Mouse (Mus musculus): ENCODE data around the gene Pard3b. TPM values are rescaled to one million over a fixed set of nuclear protein-coding genes. Genes with fewer than 3 reads are reported as not detected.

Pard3b gene
- total RNA-seq, 2 experiments from 2014 or later, result 3.4 to 3.6 TPM

- intact Hi-C loops (cut with DNase I), result no loop called here
- no peak for DNase-seq (ENCODE audit: low spot score in 2 of 2)
Measured at GRCm38 (mm10) chr1:62328808-62329207, 690.2 kb downstream of the Pard3b start.

- intact Hi-C loops (cut with DNase I), result no loop called here
- DNase-seq (ENCODE audit: low spot score in 2 of 2), result no peak
Measured at GRCm38 (mm10) chr1:62333016-62333415, 694.4 kb downstream of the Pard3b start.

GRCm38 (mm10) chr1:62334196-62334595 lies 695.6 kb downstream of the Pard3b start:
- no peak for DNase-seq (ENCODE audit: low spot score in 2 of 2)
- intact Hi-C loops (cut with DNase I), result no loop called here

DNA sequence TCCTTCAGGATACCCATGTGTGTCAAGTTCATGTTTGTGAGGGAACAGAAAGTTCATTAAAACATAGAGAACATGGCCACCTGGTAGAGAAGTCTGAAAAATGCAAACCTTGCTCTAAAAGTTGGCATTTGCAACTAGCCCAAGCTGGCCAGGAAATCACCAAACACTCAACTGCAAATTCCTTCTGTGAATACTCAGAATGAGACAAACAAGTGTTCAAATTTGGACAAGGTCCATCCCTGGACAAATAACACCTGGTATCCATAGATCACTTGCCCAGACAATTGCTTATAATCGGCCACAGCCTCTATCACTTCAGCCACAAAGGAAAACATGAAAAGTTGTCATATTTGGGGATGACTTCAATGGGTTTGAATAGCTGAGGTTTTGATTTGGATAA lies 701.6 kb downstream of the Pard3b start:
- no peak for DNase-seq (ENCODE audit: low spot score in 2 of 2)
- intact Hi-C loops (cut with DNase I), result no loop called here

GRCm38 (mm10) chr1:62344286-62344685 lies 705.7 kb downstream of the Pard3b start:
- intact Hi-C loops (cut with DNase I), result no loop called here
- no peak for DNase-seq (ENCODE audit: low spot score in 2 of 2)

DNA sequence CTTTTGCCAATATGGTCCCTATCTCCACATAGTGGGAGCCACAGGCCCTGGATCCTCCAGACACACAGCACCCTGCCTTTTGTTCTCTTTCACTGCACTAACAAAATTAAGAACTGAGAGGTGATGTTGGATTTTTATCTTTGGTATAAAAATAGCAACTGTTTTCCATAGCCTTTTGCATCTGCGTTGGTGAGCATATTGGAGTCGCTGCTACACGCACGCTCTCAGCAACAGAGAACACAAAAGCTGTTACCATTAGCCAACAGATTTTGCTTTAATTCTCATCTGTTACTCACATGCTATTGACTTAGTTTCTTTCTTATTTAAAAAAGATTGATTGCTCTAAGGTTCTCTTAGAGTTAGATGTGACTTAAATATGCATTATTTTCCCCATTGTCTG lies 709.7 kb downstream of the Pard3b start:
- intact Hi-C loops (cut with DNase I), result no loop called here
- DNase-seq (ENCODE audit: low spot score in 2 of 2), result peak in 1 of 2 experiments; percentile 3

DNA sequence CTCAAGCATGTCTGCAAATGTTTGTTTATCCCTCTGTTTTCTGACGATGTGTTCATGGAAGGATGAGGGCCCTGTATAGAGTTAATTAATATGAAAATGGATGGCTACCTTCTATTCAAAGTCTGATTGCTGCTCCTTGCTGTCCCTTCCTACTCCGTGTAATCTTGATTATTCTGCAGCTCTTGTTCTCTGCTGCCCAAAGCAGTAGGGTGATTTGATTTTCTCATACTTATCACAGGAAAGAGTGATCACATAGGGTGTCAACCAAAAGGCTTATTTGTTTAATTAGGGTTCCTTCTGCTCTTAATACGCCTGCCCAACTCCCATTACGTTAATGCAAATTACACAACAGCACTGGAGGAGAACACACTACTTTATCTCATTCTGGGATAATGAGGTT lies 716.9 kb downstream of the Pard3b start:
- intact Hi-C loops (cut with DNase I), result no loop called here
- no peak for DNase-seq (ENCODE audit: low spot score in 2 of 2)

GRCm38 (mm10) chr1:62374427-62375050 lies 735.9 kb downstream of the Pard3b start:
- intact Hi-C loops (cut with DNase I), result no loop called here
- DNase-seq (ENCODE audit: low spot score in 2 of 2), result no peak

DNA sequence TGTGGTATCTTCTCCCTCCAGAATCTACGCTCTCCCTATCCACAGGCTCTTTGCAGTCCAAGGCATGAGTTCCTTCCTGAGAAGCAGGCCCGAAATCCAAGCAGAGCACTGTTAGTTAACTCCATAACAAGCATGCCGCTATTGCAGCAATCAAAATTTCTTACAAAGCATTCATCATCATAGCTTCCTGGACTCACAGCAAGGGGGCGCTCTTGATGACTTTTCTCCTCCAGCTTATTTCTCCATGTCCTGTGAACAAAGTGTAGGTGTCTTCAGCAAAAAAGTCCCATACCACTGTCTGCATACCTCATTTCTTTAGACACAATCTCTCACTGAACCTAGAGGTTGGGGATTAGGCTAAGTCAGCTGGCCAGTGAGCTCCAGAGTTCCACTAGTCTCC lies 739.7 kb downstream of the Pard3b start:
- intact Hi-C loops (cut with DNase I), result no loop called here

DNA sequence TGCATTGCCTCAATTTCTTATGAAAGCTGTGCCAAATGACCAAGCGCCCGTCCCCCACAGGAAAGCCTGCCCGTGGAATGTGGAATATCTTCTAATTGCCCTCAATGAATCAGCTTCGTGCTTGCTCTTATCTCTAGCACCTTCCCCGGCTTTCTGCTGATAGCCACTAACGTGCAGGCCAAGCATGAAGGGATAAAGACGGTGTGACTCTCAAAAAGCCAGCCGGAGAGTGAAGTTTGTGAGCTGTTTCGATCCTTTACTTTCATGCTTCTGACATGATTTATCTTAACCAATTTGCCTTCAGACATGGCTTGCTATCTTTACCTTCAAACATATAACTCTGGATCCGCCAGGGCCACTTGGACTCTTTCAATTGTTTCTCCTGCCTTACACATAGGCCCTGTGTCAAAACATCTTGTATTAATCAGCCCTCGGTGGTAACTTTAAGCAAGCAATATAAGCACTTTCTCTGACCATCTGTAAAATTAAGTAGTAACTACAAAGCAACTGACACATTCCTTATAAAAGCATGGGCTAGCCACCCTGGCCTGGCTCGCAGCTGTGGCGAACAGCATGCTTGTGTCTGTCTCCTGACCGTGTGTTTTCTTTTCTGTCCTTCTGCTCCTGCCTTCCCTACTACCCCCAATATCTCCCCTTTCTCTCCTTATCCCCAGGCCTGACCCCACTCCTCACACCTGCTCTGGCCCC lies 744.3 kb downstream of the Pard3b start:
- no peak for DNase-seq (ENCODE audit: low spot score in 2 of 2)
- intact Hi-C loops (cut with DNase I), result no loop called here

More for the DNA sequence above, 739.7 kb downstream of the Pard3b start:
- no peak for DNase-seq (ENCODE audit: low spot score in 2 of 2)

DNA sequence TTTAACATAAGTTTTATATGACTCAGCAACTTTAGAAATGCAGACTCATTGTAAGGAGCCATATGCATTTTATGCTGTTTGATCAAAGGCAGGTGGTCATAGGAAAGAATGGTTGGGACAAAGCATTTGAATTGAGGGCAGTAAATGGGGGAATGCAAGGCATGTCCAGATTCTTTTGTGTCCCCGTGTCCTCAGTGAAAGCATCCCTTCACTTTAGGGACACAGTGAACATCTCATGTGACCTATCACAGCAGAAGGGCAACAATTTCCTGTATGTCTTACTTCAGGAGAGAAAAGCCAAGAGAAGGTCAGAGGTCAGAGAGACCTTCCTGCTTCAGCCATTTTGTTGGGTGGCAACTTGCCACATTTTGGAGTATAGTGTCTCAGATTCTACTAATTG lies 745.6 kb downstream of the Pard3b start:
- DNase-seq (ENCODE audit: low spot score in 2 of 2), result no peak
- intact Hi-C loops (cut with DNase I), result no loop called here

DNA sequence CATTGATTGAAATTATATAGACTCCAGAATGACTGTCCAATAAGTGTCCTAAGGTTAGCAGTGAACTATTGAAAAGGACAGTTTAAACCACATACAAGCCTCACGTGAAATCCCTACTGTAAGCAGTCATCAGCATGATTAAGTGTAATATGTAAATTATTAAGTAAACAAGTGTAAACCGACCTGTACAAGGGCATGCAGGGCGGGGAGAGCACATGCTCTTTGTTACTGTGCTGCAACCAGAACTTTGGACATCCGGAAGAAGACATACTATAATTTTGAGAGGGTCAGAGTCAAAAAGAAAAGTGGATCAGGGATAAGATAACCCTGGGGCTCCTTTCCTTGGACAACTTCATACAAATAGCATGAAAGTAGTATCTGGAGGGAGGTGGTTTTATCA lies 749.4 kb downstream of the Pard3b start:
- intact Hi-C loops (cut with DNase I), result no loop called here
- DNase-seq (ENCODE audit: low spot score in 2 of 2), result no peak

GRCm38 (mm10) chr1:62392863-62393262 lies 754.2 kb downstream of the Pard3b start:
- DNase-seq (ENCODE audit: low spot score in 2 of 2), result no peak

DNA sequence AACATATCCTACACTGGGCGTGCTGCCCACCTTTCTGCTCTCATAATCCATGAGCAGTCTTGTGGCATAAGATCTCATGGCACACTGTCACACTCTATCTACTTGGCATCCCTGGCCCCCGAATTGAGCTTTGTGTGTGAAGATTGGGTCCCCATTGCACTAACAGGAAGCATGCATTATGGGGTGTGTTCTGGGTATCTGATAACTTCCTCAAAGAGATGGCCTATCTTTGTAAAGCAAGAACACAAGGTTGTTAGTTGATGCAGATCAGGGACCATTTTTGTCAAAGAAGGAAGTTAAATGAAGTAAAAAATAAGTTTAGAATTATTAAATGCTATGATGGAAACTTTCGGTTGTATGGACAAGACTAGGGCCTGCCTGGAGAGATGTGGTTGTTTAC lies 755.9 kb downstream of the Pard3b start:
- no peak for DNase-seq (ENCODE audit: low spot score in 2 of 2)
- intact Hi-C loops (cut with DNase I), result no loop called here

More at GRCm38 (mm10) chr1:62392863-62393262, 754.2 kb downstream of the Pard3b start:
- intact Hi-C loops (cut with DNase I), result no loop called here

DNA sequence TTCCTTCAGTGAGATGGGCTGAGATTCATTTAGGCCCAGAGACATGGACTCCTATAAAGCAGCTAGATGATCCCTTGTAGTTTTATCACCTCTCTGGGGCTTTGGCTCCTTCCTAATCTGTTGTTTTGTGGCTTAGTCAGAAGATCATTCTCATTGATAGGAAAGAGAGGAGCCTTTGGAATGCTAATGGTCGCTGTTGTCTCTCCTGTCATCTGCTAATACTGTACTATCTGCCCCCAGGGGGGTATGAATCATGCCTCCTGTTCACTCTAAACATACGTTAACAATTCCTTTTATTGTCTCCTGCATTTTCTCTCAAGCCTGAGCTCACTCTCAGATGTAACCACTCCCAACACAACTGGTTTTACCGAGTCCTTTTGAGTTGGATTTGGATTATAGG lies 759.6 kb downstream of the Pard3b start:
- no peak for DNase-seq (ENCODE audit: low spot score in 2 of 2)
- intact Hi-C loops (cut with DNase I), result no loop called here

GRCm38 (mm10) chr1:62398738-62399137 lies 760.1 kb downstream of the Pard3b start:
- intact Hi-C loops (cut with DNase I), result no loop called here
- DNase-seq (ENCODE audit: low spot score in 2 of 2), result peak in 1 of 2 experiments; percentile 5

DNA sequence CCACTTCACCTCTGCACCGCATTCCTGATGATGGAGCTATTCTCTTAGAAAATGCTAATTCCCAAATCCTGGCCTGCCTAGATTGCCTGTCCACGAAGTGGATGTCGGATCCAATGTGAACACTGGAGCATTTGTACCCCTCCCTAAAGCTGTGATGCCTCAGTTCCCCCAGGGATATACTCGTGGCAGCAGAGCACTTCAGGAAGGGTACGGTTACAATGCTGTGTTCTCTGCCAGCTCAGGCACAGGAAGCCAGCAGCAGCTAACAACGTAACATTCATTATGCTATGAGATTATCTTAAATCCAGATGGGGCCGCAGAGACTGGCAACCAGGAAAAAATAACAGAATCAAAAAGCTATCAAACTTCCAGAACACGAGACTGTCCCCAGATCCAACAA lies 766.4 kb downstream of the Pard3b start:
- intact Hi-C loops (cut with DNase I), result no loop called here
- DNase-seq (ENCODE audit: low spot score in 2 of 2), result no peak

- intact Hi-C loops (cut with DNase I), result no loop called here
- no peak for DNase-seq (ENCODE audit: low spot score in 2 of 2)
Measured at GRCm38 (mm10) chr1:62411368-62411767, 772.7 kb downstream of the Pard3b start.

GRCm38 (mm10) chr1:62412019-62412418 lies 773.4 kb downstream of the Pard3b start:
- intact Hi-C loops (cut with DNase I), result no loop called here
- no peak for DNase-seq (ENCODE audit: low spot score in 2 of 2)

GRCm38 (mm10) chr1:62412988-62413387 lies 774.4 kb downstream of the Pard3b start:
- DNase-seq (ENCODE audit: low spot score in 2 of 2), result no peak
- intact Hi-C loops (cut with DNase I), result no loop called here

DNA sequence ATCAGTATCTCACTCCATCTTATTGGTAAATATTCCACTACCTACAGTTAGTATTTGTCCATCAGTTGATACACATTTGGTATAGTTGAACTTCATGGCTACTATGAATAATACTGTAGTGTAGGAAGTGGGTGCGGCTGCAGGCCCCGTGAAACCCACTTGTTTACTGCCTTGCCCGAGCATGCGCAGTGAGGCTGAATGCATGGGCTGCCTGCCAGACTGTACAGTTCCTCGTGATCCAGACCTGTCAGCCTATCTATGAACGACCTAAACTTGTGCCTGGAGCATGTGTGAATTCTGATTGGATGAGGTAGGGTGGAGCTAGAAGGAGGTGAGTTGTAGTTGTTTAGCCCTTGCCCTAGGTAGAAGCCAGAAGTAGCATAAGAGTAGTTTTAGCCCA lies 775.9 kb downstream of the Pard3b start:
- intact Hi-C loops (cut with DNase I), result no loop called here
- DNase-seq (ENCODE audit: low spot score in 2 of 2), result no peak
